Mouse (Mus musculus): ENCODE measurements at regions not wholly inside any gene's neighbourhood (a gene's known extent, or its start where the extent isn't known, plus 50 kb on each side); places are given as distances from the start of the nearest gene placed in this dataset.

DNA sequence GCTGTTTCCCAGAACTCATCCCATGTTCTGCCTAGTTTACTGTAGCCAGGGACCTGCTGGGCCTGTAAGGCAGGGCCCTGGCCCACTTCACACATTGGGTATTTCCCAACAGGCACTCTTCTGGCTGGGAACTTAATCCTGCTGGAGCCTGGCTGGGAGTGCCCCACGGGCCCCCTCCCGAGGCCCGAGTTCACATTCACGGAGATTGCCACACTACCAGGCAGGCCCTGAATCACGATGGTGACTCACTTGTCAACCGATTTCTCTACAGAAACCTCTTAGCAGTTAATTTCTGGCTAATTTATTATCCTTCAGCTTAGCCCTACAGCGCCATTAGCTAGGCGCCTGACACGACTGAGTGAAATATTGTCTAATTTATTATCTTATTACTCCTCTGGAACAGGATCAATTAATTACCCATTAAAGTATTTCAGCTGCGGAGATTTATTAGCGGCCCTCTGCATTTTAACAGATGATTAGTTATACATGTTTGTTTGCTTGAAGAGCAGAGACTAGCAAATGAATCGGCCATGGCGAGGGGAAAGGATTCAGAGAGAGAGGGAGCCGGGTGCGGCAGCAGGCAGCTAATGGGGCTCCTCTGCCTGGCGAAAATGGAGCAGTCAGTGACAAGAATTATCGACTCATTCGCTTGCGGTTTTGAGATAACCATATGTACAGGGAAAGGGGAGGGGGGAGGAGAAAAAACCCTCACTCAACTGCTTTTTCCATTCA is 229.7 kb upstream of the Zfp703 start:
- no peak for DNase-seq (ENCODE audit: low spot score in 2 of 2)

DNA sequence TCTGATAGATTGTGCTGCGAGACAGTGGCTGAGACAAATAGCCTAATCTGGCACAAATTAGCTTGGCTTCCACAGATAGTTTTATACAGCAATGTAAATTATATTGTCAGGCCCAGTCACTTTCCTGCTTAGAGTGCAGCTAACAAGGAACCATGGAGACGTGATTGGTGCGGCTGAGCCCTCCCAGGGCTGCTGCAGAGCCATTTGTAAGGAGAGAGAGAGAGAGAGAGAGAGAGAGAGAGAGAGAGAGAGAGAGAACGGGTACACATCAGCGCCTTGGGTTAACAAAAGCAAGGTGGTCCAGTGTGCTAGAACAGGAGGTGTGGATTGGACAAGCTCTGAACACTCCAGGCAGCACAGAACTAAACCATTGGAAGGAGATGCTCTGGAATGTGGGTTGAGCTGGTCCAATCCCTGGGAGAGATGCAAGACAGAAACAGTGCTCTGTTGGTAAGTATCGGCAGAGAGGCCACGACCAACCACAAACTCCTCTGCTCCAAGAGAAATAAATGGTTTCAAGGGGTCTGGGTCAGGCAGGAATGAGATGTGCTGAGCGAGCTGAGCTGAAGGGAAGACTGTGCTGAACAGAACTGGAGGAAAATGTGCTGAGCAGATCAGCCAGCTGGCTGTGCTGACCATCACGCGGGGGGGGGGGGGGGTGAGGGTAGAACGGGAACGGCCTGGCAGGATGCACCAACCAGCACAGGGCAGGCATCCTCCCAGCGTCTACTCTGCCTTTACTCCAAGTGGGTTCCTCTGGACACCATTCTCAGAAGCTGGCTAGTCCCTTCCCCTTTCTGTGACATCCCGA is 228.8 kb upstream of the Zfp703 start:
- DNase-seq (ENCODE audit: low spot score in 2 of 2): peak in 1 of 2 experiments; percentile 28

DNA sequence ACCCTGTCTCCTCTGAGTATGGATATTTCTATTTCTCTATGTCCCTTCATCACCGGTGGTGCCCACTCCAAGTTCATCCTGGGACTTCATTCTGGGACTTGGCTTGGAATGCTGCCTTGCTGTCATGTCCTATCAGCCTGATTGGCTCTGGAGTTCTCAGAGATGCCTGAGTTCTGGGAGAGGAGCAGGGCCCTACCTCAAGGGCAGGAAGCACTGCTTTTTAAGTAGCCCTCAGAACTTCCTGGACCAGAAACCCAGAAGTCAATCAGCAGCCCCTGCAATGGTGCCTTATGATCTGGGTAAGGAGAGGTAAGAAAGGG is 228.2 kb upstream of the Zfp703 start:
- DNase-seq (ENCODE audit: low spot score in 2 of 2): no peak

DNA sequence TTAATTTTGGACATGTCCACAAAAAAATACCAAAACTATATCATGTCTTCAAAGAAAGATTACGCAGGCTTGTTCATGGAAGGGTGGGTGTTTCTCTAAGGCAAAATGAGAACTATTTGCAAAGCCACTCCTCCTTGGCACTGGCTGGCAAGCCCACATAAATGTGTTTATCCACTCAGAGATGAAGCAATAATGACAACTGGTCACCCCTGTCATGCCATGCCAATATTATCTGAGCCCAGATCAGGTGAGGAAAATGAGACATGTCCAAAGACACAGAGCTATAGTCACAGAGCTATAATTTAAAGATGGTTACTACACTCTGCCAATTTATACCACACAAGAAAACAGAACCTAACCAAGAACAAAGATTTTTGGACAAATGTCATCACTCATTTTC is 227.0 kb upstream of the Zfp703 start:
- no peak for DNase-seq (ENCODE audit: low spot score in 2 of 2)

DNA sequence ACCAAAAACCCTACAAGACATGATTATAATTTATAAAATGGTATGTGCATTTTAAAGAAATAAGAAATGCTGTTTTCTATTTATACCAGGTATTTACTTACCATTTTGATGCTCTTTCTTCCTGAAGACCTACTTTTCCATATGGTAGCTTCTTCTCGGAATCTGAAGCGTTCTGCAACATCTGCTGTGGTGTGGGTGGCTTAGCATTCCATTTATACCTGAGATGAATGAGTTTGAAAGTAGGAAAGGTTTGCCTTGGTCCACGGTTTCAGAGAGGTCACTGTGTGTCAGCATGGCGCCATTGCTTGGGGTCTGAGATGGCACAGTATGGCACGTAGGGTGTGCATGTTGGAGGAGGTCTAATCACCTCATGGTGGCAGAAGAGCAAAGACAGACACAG is 225.5 kb upstream of the Zfp703 start:
- DNase-seq (ENCODE audit: low spot score in 2 of 2): no peak

DNA sequence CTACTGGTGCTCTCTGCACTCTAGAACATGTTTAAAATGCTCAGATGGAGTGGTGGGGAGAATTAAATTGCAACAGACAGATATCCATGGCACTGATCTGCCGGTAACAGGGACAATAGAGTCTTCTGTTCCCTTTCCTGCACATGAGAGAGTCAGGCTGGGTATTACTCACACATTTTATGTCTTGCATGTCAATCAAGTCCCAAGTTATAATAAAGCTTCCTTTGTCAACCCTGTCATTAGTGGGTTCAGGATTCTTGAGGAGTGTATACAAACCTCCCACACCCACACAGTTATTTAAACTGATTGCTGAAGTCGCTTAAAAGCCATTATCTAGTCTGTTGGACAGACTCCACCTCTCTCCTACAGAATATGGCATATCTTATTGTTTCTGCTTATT is 220.7 kb upstream of the Zfp703 start:
- no peak for DNase-seq (ENCODE audit: low spot score in 2 of 2)

DNA sequence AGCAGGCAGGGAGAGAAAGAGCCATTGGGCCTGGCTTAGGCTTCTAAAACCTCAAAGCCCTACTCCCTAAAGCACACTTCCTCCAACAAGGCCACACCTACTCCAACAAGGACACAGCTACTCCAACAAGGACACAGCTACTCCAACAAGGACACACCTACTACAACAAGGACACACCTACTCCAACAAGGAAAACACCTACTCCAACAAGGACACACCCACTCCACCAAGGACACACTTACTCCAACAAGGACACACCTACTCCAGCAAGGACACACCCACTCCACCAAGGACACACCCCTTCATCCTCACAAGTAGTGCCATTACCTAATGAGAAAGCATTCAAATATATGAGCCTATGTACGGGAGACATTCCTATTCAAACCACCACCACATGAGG is 216.4 kb upstream of the Zfp703 start:
- DNase-seq (ENCODE audit: low spot score in 2 of 2): no peak

DNA sequence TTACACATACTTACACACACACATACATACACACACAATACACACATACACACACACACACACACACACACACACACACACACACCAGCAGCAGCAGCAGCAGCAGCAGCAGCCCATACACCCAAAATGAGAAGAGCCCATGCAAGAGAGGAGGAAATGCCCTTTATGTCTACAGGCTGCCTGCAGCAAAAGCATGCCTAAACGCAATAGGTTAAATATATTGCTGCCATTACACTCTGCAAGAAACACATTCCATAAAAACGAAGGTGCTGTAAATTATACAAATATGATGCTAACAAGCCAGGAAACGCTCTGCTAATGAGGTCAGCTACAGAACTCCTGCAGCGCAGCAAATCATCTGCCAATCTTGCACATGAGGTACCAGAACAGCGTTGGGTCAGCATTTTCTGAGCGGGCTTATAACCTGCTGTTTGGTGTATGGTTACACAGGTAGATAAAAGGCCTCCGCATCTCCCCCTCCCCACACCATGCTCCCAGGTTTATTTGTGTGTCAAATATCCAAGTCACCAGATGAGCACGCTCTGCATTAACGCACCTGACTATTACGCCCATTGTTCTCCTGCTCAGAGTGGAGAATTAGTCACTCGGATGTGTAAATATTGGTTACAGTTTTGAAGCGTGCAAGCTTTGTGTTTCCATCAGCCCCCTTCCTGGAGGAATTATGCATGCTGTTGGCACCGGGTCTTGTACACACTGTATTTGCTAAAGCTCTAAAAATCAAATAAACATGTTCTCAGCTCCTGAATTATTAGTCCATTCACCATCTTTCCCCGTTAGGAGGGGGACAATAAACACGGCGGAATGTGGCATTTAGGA is 214.0 kb upstream of the Zfp703 start:
- DNase-seq (ENCODE audit: low spot score in 2 of 2): no peak

DNA sequence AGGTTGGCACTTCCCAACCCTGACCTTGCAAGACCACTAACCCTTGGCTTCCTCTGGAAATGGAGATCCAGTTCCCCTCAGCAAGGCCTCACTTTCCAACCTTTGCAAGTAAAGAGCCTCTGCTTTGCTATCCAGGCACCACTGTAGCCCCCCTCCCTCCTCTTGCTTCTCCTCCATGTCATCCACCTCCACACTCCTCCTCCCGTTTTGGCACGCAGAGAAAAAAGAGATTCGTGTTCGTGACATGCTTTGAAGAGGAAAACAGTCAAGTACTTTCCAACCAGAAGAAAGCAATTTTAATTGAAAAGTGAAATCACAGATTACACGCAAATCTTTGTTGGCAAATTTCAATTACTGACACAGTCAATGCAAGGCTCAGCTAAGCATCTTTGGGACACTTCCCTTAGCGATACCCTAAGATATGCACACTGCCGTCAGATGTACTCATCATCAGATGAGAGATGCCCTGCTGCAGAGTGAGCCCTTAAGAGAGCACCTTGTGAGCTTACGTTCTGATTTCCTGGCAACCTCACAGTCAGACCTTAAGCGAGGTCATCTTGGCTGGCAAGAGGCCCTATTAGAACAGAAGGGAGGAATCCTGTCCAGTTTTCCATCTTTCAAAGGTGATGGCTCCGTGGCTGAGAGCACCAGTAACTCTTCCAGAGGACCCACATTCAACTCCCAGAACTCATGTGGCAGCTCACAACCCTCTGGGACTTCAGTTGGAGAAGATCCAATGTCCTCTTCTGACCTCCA is 208.5 kb upstream of the Zfp703 start:
- DNase-seq (ENCODE audit: low spot score in 2 of 2): no peak

DNA sequence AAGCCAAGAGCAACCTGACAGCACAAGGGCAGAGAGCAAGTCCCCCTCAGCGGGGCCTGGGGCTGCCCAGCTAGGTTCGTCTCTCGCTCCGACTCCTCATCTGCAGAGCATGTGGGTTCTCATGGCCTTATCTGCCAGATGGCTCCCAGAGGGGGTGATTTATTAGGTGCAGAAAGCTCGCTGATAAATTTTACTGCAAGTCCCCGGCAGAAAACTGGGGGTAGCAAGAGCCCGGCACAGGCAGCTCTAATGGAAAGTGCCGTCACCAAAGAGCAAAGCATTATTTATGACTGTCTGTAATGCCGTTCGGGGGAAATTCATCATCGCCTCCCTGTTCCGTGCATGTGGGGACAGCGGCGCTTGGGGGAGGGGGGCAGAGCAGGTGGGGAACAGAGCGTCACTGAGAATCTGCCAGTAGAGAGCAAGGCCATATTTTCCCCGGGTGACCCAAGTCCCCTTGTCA is 206.7 kb upstream of the Zfp703 start:
- DNase-seq (ENCODE audit: low spot score in 2 of 2): no peak

DNA sequence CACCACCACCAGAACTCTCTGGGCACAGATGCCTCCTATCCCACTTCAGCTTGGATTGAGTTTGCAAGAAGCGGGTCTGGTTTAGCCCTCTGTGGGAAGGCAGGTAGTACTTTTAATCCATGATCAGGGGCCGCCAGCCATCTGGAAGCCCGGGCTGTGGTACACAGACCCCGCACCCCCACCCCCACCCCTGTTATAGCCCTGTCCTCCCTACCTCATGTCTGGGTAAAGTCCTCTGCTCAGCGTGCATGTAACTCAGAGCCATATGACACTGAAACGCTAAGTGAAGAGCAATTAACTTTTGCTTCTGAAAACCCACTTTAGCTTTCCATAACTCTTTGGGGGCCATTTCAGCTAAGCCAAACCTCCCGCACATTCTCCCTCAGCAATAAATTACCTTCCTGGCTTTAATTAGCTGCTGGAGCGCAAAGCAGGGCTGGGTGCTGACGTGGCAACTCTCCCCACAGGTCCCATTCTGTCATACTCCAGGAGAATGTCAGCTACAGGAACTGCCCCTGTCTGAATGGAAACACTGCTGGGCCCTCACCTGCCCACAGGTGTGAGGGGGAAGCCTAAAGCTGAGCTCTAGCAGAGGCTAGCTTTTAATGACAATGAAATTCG is 198.1 kb upstream of the Zfp703 start:
- DNase-seq (ENCODE audit: low spot score in 2 of 2): no peak

DNA sequence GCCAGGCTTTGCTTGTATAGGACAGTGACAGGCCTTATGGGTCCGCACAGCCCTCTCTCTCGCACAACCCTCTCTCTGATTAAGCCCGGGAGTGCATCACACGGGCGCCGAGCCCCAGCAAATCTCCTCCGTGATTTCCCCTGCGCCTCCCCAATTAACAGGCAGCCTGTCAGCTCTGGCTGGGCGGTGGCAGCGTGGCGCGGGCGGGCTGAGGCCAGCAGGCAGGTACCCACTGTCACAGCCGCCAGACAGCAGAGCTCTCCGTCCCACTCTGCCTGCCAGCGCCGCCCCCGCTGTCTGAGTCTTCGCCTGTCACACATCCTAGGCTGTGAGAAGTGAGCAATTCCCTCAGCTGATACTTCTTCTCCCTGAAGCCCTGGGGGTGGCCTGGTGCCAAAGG is 196.6 kb upstream of the Zfp703 start:
- DNase-seq (ENCODE audit: low spot score in 2 of 2): peak; percentile 71 to 74

DNA sequence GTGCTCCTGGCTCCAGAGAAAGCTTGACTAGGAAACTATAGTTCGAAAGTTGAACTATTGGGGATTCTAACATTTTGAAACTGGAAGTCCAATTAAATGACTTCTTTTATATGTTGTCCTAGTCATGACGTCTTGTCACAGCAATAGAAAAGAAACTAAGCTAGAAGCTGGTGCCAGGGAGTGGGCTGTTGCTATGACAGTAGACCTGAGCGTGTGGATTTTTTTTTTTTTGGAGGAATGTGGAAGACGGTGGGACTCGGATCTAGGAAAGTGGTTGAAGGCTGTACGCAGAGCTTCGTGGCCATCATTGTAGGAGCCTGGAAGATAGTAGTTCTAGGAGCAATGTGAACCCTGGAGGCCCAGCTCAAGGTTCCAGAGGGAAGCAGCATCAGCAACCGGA is 194.2 kb upstream of the Zfp703 start:
- peak in 1 of 2 experiments; percentile 57 for DNase-seq (ENCODE audit: low spot score in 2 of 2)

DNA sequence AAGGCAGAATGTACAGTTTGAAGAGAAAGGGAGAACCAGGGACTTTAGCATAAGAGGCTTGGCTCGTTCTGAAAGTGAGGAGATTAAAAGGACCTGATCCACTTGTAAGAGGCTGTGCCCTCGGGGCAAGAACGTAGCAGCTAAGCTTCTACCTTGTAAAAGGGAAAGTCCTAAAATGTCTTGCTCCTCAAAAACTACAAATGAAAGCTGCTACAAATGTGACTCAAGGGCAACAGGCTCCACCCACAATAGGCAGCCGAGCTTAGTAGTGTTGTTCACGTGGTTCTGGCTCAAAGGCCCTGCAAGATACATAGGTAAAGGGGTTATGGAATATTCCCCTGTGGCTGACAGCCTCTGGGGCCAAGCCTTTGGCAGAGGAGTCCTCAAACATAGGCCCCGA is 192.7 kb upstream of the Zfp703 start:
- no peak for DNase-seq (ENCODE audit: low spot score in 2 of 2)

DNA sequence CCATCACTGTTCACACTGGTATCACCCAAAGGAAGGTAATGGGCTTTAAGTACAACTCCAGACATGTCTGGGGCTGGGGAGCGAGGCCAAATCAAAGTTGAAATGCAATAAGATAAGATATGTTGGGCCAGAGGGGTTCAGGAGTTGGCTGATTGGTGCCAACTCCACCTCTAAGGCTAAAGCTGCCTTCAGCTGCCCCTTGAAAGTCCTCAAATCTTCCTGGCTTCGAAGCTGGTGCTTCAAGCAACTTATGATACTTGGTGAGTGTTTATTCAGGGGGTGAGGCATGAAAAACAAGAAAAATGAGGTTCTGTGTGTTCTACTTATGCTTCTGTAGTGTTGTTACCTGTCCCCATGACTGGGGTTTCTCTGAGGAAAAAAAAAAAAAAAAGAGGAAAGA is 185.3 kb upstream of the Zfp703 start:
- no peak for DNase-seq (ENCODE audit: low spot score in 2 of 2)

DNA sequence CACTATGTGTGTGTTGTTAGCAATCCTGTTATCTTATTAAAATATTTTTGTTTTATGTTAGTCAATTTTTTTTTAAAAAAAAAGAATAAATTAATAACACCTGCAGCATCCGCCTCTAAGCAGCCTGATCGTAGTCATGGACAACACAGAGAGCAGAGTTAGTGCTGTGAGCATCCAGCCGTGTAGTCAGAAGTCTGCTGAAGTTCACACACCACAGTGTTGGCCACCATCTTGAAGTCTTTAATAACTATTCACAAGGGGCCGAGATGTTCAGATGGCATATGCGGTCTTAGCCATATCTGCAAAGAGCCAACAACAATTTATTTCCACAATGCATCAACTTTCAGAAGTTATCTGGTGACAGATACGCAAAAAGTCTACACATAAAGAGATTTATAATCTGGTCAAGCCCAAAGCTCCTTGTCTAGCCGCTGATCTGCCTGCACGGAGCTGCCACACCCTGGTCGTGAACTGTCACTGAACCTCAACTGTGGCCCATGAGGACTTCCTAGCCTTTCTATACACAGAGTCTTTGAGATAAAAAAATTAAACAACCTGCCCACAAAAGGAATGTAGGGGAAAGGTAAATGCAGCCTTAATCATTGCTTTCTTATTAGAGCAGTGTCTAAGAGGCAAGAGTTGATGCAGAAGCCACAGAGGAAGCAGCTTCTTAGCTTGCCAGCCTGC is 183.4 kb upstream of the Zfp703 start:
- DNase-seq (ENCODE audit: low spot score in 2 of 2): no peak

DNA sequence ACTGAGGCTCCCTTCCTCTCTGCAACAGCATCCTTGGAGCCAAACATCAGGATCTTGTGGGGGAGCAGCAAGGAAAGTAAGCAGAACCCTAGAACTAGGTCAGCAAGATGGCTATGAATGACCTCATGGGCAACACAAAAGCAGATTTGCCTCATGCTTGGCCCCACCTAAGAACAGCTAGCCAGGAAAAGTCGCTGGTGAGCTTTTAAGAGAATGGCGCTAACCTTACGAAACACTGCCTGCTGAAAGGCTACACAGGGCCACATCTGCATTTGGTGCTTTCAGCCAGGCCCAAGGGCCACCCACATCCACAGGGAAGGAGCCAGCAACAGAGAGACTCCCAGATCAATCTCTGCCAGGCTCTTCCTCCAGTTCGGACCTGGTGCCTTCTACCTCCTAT is 182.7 kb upstream of the Zfp703 start:
- no peak for DNase-seq (ENCODE audit: low spot score in 2 of 2)

DNA sequence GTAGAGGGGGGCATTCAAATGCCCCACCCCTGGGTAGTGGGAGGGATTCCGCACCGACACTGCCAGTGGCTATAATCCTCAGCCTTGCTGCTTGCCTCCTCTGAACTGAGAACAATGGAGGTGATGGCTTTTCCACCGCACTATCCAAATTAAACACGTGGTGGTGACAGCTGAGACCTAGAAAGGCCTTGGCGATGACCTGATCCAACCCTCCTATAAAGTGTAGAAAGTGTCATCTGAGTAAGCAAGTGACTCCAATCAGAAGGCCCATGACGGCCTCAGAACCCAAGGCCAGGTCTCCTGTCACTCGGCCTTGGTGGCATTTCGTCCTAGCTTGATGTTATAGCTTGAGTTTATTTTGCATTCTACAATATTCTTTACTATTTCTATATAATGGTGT is 181.5 kb upstream of the Zfp703 start:
- DNase-seq (ENCODE audit: low spot score in 2 of 2): no peak

DNA sequence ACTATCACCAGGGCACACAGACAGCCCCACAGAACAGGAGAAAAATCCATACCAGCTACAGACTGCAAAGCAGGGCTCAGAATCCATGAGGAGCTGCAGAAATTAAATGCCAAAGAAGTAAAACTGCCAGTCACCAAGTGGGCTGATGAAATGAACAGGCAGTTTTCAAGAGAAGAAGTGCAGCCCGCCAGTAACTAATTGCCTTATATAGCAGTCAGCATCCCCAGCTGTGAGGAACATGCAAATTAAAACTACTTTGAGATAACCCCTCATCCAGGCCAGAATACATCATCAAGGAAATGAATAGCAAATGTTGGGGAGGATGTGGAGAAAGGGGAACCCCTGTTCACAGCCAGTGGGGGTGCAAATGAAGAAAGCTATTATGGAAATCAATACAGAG is 177.3 kb upstream of the Zfp703 start:
- no peak for DNase-seq (ENCODE audit: low spot score in 2 of 2)

DNA sequence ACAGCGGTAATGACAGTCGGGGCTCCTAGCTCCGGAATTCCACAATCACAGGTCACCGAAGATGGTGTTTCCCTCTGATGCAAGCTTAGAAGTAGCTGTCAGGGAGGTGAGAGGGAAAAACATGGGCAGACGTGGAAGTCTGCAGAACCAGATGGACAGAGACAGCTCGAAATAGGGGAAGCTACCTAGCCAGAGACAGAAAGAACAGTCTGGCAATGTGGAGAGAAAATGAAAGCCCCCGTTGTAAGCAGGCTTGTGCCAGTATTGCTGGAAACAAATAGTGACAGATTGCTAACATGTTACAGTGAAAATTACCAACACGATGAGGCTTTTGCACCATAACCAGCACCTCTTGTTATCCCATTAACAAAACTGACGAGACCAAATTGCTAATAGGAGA is 173.0 kb upstream of the Zfp703 start:
- peak in 1 of 2 experiments; percentile 55 for DNase-seq (ENCODE audit: low spot score in 2 of 2)

DNA sequence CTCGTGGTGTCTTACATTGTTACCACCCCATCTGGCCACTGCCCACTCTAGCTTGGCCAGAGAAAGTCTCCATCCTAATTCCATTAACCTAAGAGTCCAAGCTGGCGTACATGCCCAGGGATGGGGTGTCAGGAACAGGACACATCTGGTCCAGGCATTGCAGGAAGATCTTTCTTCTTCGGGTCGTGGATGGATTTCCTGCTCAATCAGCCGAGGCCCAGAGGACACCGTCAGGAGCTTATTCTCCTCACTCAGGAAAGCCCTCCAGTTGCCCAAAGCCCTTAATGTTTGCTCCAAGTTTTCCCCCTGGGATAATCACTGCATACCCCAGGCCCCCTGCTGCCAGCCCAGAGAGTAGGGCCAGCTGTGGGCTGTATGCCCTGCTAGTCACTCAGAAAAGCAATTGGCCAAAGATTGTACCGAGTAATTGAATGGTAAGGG is 172.2 kb upstream of the Zfp703 start:
- DNase-seq (ENCODE audit: low spot score in 2 of 2): no peak
